Mouse (Mus musculus) heart, postnatal 0 days (tissue): ENCODE results near the gene Zfp101. TPM values are rescaled to one million over a fixed set of nuclear protein-coding genes. Genes with fewer than 3 reads are reported as not detected.

ENCODE experiments used
- ATAC-seq: fragments of 200-750 bp; cut with Nextera tagmentation; 2 replicates; pipeline ENCODE4 v1.8.0; 2017; ENCODE audit warnings: low read depth, moderate number of reproducible peaks, moderate library complexity; ENCODE audit not compliant: insufficient read depth
- DNase-seq: peaks from one replicate; pipeline ENCODE4 v3.0.0-alpha.2; 2016; ENCODE audit warnings: low spot score
- H3K27ac ChIP-seq: fragments of 300-500 bp; sonication (generic); 2 replicates; pipeline ENCODE4 v1.5.1; 2014; ENCODE audit warnings: low read depth, mild to moderate bottlenecking
- H3K27me3 ChIP-seq: fragments of 300-500 bp; sonication (generic); 2 replicates; pipeline ENCODE4 v1.6.1; 2014; ENCODE audit warnings: low read length, mixed read lengths; ENCODE audit not compliant: control insufficient read depth, insufficient read depth
- H3K36me3 ChIP-seq: fragments of 300-500 bp; sonication (generic); replicated peaks from 2 replicates; pipeline ENCODE4 v1.6.1; 2014; ENCODE audit warnings: low read length, mixed read lengths; ENCODE audit not compliant: control insufficient read depth, insufficient read depth
- H3K4me1 ChIP-seq: fragments of 300-500 bp; sonication (generic); 2 replicates; pipeline ENCODE4 v1.6.1; 2014; ENCODE audit warnings: antibody characterized with exemption; ENCODE audit not compliant: control insufficient read depth, insufficient read depth
- H3K4me2 ChIP-seq: fragments of 300-500 bp; sonication (generic); 2 replicates; pipeline ENCODE4 v1.6.1; 2014; ENCODE audit warnings: low read depth, mild to moderate bottlenecking, low read length, moderate library complexity
- H3K4me3 ChIP-seq: fragments of 300-500 bp; sonication (generic); 2 replicates; pipeline ENCODE4 v1.5.1; 2014; ENCODE audit warnings: low read depth, low read length
- H3K9ac ChIP-seq: fragments of 300-500 bp; sonication (generic); replicated peaks from 2 replicates; pipeline ENCODE4 v1.6.1; 2014; ENCODE audit warnings: low read depth, low read length, mixed read lengths
- H3K9me3 ChIP-seq: fragments of 300-500 bp; sonication (generic); replicated peaks from 2 replicates; pipeline ENCODE4 v1.6.1; 2016; ENCODE audit warnings: low read length; ENCODE audit not compliant: control insufficient read depth
- CTCF ChIP-seq: IDR thresholded peaks from 2 replicates; pipeline ENCODE4 v1.5.1; 2016; ENCODE audit warnings: antibody characterized with exemption, control low read depth, low read depth
- EP300 ChIP-seq: IDR thresholded peaks from 2 replicates; pipeline ENCODE4 v1.6.1; 2016; ENCODE audit warnings: antibody characterized with exemption, low read depth
- WGBS: fragments of 180-500 bp; shearing (Covaris S2); extraction: QIAGEN DNeasy Blood & Tissue Kit; methylation state at CpG from one replicate; pipeline ENCODE4 v1.1.7; 2014; 5-methylcytosine and 5-hydroxymethylcytosine counted together
- polyA plus RNA-seq: library from polyadenylated mRNA; unstranded; fragments of >200 nt; fragmentation: Nextera tagmentation; extraction: Ambion mirVana; gene quantifications from 2 replicates; pipeline ENCODE4 v1.2.1, GENCODE M21; 2015
- total RNA-seq: library from RNA; depleted of rRNA; stranded (reverse); fragments of >200 nt; gene quantifications from 2 replicates; pipeline ENCODE4 v1.2.3, GENCODE M21; 2014; ENCODE audit warnings: low replicate concordance; rRNA removed

Zfp101 gene
- total RNA-seq (2.1 and 6.6 TPM in 2 replicates), polyA plus RNA-seq (3.4 and 3.8 TPM in 2 replicates)

DNA sequence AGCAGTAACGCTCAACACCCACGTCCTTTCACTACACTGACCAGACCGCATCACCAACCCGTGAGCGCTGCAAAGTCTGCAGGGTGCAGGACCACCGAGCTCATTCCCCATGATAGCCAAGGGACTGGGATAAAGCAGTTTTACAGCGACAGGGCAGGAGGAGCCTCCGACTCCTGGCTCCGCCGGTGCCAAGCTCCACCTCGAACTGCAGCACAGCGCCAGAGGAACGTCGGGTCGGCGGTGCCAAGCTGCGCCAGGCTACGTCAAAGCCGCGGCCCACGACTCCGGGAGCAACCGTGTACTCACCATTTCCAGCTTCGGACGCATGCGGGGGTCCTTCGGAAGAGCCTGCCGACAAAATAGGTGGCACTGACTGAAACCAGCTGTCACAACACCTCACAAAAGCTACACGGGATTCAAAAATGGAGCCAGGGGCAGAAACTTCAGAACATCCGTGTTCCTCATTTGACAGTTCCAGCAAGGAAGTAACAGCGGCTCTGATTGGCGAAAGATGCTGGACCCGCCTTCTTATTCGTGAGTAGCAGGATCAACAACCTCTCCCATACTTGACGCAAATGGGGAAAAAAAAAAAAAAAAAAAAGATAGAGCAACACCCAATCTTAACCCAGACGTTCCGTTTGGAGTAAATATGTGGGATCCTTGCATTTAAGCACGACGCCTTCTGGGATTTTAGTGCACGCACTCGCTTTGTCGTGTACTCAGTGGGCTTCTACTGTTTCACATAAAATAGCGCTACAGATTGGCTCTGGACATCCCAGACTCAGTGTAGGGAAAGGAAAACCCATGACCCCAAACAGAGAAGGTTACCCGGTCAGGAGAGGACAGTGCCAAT is at the start of gene Zfp101:
Gene Zfp101, minus strand, starts transcription at position 460 of the 853 bp plus-strand sequence.
- under 1% methylated on average over 44 of the region's 44 CpGs for WGBS
- Histone ChIP-seq H3K27me3 (no peaks in the 10 kb centered on the region), H3K36me3 (no peaks in the 10 kb centered on the region), H3K9ac (peak within 1 kb of the TSS; percentile 60), H3K4me2 (peak within 1 kb of the TSS; percentile 71), H3K4me3 (peak within 1 kb of the TSS; percentile 80), H3K4me1 (peaks cover 11% of the 10 kb centered on the region; the same call in 1 of the 2 replicates), H3K27ac (peak within 1 kb of the TSS; percentile 69), H3K9me3 (no peaks in the 10 kb centered on the region)
- ATAC-seq (peak; percentile 99), DNase-seq (peak; percentile 96)
- TF ChIP-seq CTCF (0 out of 2 replicates have a peak, but pooled peaks have one; percentile 1), EP300 (0 out of 2 replicates have a peak, but pooled peaks have one; percentile 41)

- no peak overlapping the region for H3K27ac ChIP-seq
- no peaks in the 10 kb centered on the region for H3K27me3 ChIP-seq
- no peaks in the 10 kb centered on the region for H3K36me3 ChIP-seq
- no peak for TF ChIP-seq EP300
- TF ChIP-seq CTCF, result no peak
- ATAC-seq, result no peak
- H3K4me2 ChIP-seq, result no peak overlapping the region
- peaks cover 8% of the 10 kb centered on the region for H3K4me1 ChIP-seq
- no peak overlapping the region for H3K9ac ChIP-seq
- H3K9me3 ChIP-seq, result no peaks in the 10 kb centered on the region
- no peak for DNase-seq
- H3K4me3 ChIP-seq, result no peak overlapping the region
Observed at GRCm38 (mm10) chr17:33441159-33441558, 46.7 kb upstream of the Zfp101 start.

GRCm38 (mm10) chr17:33439922-33440321 is 45.5 kb upstream of the Zfp101 start:
- WGBS, result 19% methylated on average over 5 of the region's 5 CpGs
- H3K36me3 ChIP-seq, result no peaks in the 10 kb centered on the region
- DNase-seq, result no peak
- peaks cover 8% of the 10 kb centered on the region for H3K4me1 ChIP-seq
- H3K27ac ChIP-seq, result no peak overlapping the region
- no peak overlapping the region for H3K9ac ChIP-seq
- TF ChIP-seq CTCF (no peak), EP300 (no peak)
- peak; percentile 47 for ATAC-seq
- no peaks in the 10 kb centered on the region for H3K9me3 ChIP-seq
- H3K4me3 ChIP-seq, result no peak overlapping the region
- H3K27me3 ChIP-seq, result no peaks in the 10 kb centered on the region
- no peak overlapping the region for H3K4me2 ChIP-seq

GRCm38 (mm10) chr17:33439148-33439547 is 44.7 kb upstream of the Zfp101 start:
- no peaks in the 10 kb centered on the region for H3K36me3 ChIP-seq
- 58% methylated on average over 1 of the region's 1 CpGs for WGBS
- peak; percentile 79 for DNase-seq
- H3K9me3 ChIP-seq, result no peaks in the 10 kb centered on the region
- H3K4me2 ChIP-seq, result no peak overlapping the region
- H3K4me1 ChIP-seq, result peaks cover 8% of the 10 kb centered on the region
- ATAC-seq, result no peak
- H3K9ac ChIP-seq, result no peak overlapping the region
- no peak overlapping the region for H3K27ac ChIP-seq
- H3K4me3 ChIP-seq, result no peak overlapping the region
- TF ChIP-seq CTCF (peak; percentile 76), EP300 (no peak)
- no peaks in the 10 kb centered on the region for H3K27me3 ChIP-seq

GRCm38 (mm10) chr17:33432019-33432946 is 37.8 kb upstream of the Zfp101 start, which contains the start of gene Actl9:
TSS of gene Actl9 (plus strand) at chr17:33432896.
- no peaks in the 10 kb centered on the region for H3K27me3 ChIP-seq
- ATAC-seq (no peak), DNase-seq (no peak)
- no peaks in the 10 kb centered on the region for H3K36me3 ChIP-seq
- WGBS, result 36% methylated on average over 3 of the region's 3 CpGs
- H3K4me1 ChIP-seq, result no peaks in the 10 kb centered on the region
- TF ChIP-seq CTCF (no peak), EP300 (no peak)
- no peak within 1 kb of the TSS for H3K9ac ChIP-seq
- H3K9me3 ChIP-seq, result no peaks in the 10 kb centered on the region
- no peak within 1 kb of the TSS for H3K4me2 ChIP-seq
- no peak within 1 kb of the TSS for H3K4me3 ChIP-seq
- no peak within 1 kb of the TSS for H3K27ac ChIP-seq
